ENCODE assay signal across 25 mouse cellular contexts in the genomic region with DNA sequence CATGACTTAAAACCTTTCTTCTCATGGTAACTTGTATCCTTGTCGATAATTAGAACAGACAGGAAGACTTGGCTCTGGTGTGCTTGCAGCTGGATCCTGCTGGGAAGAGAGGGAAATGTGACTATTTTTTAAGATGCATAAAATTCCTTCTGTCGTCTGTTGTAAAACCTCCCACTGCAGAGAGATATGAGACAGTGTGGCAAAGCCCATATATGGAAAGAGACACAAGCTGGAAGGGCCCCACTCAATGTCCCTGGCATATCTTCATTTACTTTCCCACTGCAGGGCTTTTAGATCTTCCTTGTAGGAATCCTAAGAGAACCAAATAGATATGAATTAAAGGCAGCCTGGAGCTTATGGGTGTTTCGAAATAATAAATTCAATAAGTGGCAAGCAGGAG.
DNase-seq lines count a peak whose midpoint lies in the region; ATAC-seq and TF ChIP-seq lines count a peak whose summit lies in the region.
"Had no signal": no experiment of that assay in that cellular context is flagged by ENCODE, and none has a peak within 500 bp of the region (broad histone marks: within the 10 kb centered on the region; RNA-seq: fewer than 3 reads in every experiment).

No protein-coding gene starts in this region.

- no peak overlapping the region for H3K4me3 ChIP-seq in forebrain, postnatal 0 days (ENCODE audit: low read depth, low read length)
- no peak overlapping the region for H3K4me3 ChIP-seq in forebrain, embryonic 15.5 days
- no peak overlapping the region for H3K4me3 ChIP-seq in intestine, embryonic 14.5 days (ENCODE audit: low read depth, low read length)
- no peak overlapping the region for H3K4me3 ChIP-seq in intestine, postnatal 0 days (ENCODE audit: low read depth, low read length)
- H3K4me3 ChIP-seq in lung, embryonic 16.5 days (ENCODE audit: low read length) = no peak overlapping the region
- H3K4me3 ChIP-seq: erythroblast, embryonic 14.5 days; forebrain, embryonic 13.5 days; left cerebral cortex, adult 2 months; midbrain, embryonic 13.5 days had no signal

- H3K9me3 ChIP-seq in forebrain, postnatal 0 days (ENCODE audit: low read length) = no peaks in the 10 kb centered on the region
- no peaks in the 10 kb centered on the region for H3K9me3 ChIP-seq in forebrain, embryonic 15.5 days
- no peaks in the 10 kb centered on the region for H3K9me3 ChIP-seq in intestine, embryonic 14.5 days (ENCODE audit: control insufficient read depth, low read length)
- H3K9me3 ChIP-seq in intestine, postnatal 0 days (ENCODE audit: control insufficient read depth) = no peaks in the 10 kb centered on the region
- H3K9me3 ChIP-seq in lung, embryonic 16.5 days (ENCODE audit: control insufficient read depth, low read length) = no peaks in the 10 kb centered on the region
- H3K9me3 ChIP-seq: forebrain, embryonic 13.5 days; midbrain, embryonic 13.5 days had no signal

- 0 out of 2 replicates have a peak overlapping the region, but pooled peaks have one; percentile 22 for H3K9ac ChIP-seq in forebrain, postnatal 0 days
- no peak overlapping the region for H3K9ac ChIP-seq in forebrain, embryonic 15.5 days (replicated peaks)
- H3K9ac ChIP-seq in intestine, embryonic 14.5 days (ENCODE audit: low read length) = no peak overlapping the region
- no peak overlapping the region for H3K9ac ChIP-seq in intestine, postnatal 0 days (ENCODE audit: low read depth, low read length)
- no peak overlapping the region for H3K9ac ChIP-seq in lung, embryonic 16.5 days (ENCODE audit: low read length)
- H3K9ac ChIP-seq: forebrain, embryonic 13.5 days; midbrain, embryonic 13.5 days had no signal

- no peak for TF ChIP-seq CTCF in forebrain, postnatal 0 days (IDR thresholded peaks at IDR 0.05; ENCODE audit: low read depth)
- TF ChIP-seq CTCF in intestine, postnatal 0 days (IDR thresholded peaks at IDR 0.05; ENCODE audit: low read depth) = no peak

- H3K27ac ChIP-seq in forebrain, postnatal 0 days (ENCODE audit: low read depth, low read length) = no peak overlapping the region
- H3K27ac ChIP-seq in forebrain, embryonic 15.5 days (replicated peaks) = no peak overlapping the region
- peak overlapping the region; percentile 12; the same call in 1 of the 2 replicates for H3K27ac ChIP-seq in intestine, embryonic 14.5 days (ENCODE audit: low read depth)
- no peak overlapping the region for H3K27ac ChIP-seq in intestine, postnatal 0 days (ENCODE audit: low read depth, low read length)
- H3K27ac ChIP-seq in lung, embryonic 16.5 days (ENCODE audit: low read length) = no peak overlapping the region
- H3K27ac ChIP-seq: forebrain, embryonic 13.5 days; left cerebral cortex, adult 2 months; midbrain, embryonic 13.5 days had no signal

- no peak for ATAC-seq in forebrain, postnatal 0 days
- ATAC-seq in forebrain, embryonic 15.5 days (replicated peaks) = no peak
- no peak for ATAC-seq in intestine, embryonic 14.5 days (replicated peaks; ENCODE audit: low FRiP score, low TSS enrichment, low read depth)
- ATAC-seq in intestine, postnatal 0 days = no peak
- ATAC-seq in lung, embryonic 16.5 days (ENCODE audit: low read depth) = peak; percentile 45; the same call in 1 of the 2 replicates
- ATAC-seq: CD4-positive, CD25-positive, alpha-beta regulatory T cell, adult 4 months; forebrain, embryonic 13.5 days; midbrain, embryonic 13.5 days had no signal

- no peaks in the 10 kb centered on the region for H3K4me1 ChIP-seq in forebrain, postnatal 0 days (ENCODE audit: insufficient read depth)
- no peaks in the 10 kb centered on the region for H3K4me1 ChIP-seq in forebrain, embryonic 15.5 days
- peaks cover 13% of the 10 kb centered on the region for H3K4me1 ChIP-seq in intestine, embryonic 14.5 days (replicated peaks; ENCODE audit: control insufficient read depth, insufficient read depth, low read length)
- H3K4me1 ChIP-seq in intestine, postnatal 0 days (replicated peaks; ENCODE audit: control insufficient read depth, insufficient read depth, low read length) = no peaks in the 10 kb centered on the region
- no peaks in the 10 kb centered on the region for H3K4me1 ChIP-seq in lung, embryonic 16.5 days (replicated peaks; ENCODE audit: control insufficient read depth, insufficient read depth, low read length)
- H3K4me1 ChIP-seq: forebrain, embryonic 13.5 days had no signal

- WGBS in forebrain, postnatal 0 days = 63% methylated on average over 3 of the region's 3 CpGs
- 70% methylated on average over 3 of the region's 3 CpGs for WGBS in forebrain, embryonic 15.5 days
- WGBS in intestine, embryonic 14.5 days = 36% methylated on average over 3 of the region's 3 CpGs
- 43% methylated on average over 3 of the region's 3 CpGs for WGBS in intestine, postnatal 0 days
- 40% methylated on average over 3 of the region's 3 CpGs for WGBS in lung, embryonic 16.5 days

- no peaks in the 10 kb centered on the region for H3K36me3 ChIP-seq in forebrain, postnatal 0 days (ENCODE audit: insufficient read depth)
- H3K36me3 ChIP-seq in forebrain, embryonic 15.5 days = no peaks in the 10 kb centered on the region
- H3K36me3 ChIP-seq in intestine, embryonic 14.5 days (ENCODE audit: control insufficient read depth, insufficient read depth, low read length) = no peaks in the 10 kb centered on the region
- no peaks in the 10 kb centered on the region for H3K36me3 ChIP-seq in intestine, postnatal 0 days (ENCODE audit: control insufficient read depth, insufficient read depth)
- H3K36me3 ChIP-seq in lung, embryonic 16.5 days (ENCODE audit: control insufficient read depth, insufficient read depth, low read length) = no peaks in the 10 kb centered on the region
- H3K36me3 ChIP-seq: midbrain, embryonic 13.5 days had no signal

- H3K27me3 ChIP-seq in forebrain, postnatal 0 days (ENCODE audit: insufficient read depth, low read length) = no peaks in the 10 kb centered on the region
- H3K27me3 ChIP-seq in forebrain, embryonic 15.5 days = no peaks in the 10 kb centered on the region
- no peaks in the 10 kb centered on the region for H3K27me3 ChIP-seq in intestine, embryonic 14.5 days (replicated peaks; ENCODE audit: control insufficient read depth, insufficient read depth, low read length)
- no peaks in the 10 kb centered on the region for H3K27me3 ChIP-seq in intestine, postnatal 0 days (replicated peaks; ENCODE audit: control insufficient read depth, insufficient read depth, low read length)
- H3K27me3 ChIP-seq in lung, embryonic 16.5 days (ENCODE audit: control insufficient read depth, insufficient read depth, low read depth, low read length) = no peaks in the 10 kb centered on the region
- H3K27me3 ChIP-seq: forebrain, embryonic 13.5 days; midbrain, embryonic 13.5 days had no signal

- DNase-seq in forebrain, postnatal 0 days = no peak
- no peak for DNase-seq in intestine, embryonic 14.5 days (ENCODE audit: low spot score)
- no peak for DNase-seq in lung, postnatal 14 days
- peak; percentile 10 for DNase-seq in naive thymus-derived CD4-positive, alpha-beta T cell, adult 2 months (ENCODE audit: low read depth)
- DNase-seq in cerebellum, postnatal 4 days (ENCODE audit: low spot score in 2 of 2) = no peak
- DNase-seq: adrenal gland, postnatal 36 days; cerebellum, adult 11 months; cerebellum, adult 9-11 months; gastrocnemius, postnatal 14 days; heart, adult 18-20 months; heart, postnatal 10 days; kidney, adult 8-10 months; kidney, postnatal 36 days; layer of hippocampus, adult 9-11 months; lung, postnatal 10 days; right cerebral cortex, postnatal 4 days; thymus, postnatal 25 days had no signal

- no peak overlapping the region for H3K4me2 ChIP-seq in forebrain, postnatal 0 days (ENCODE audit: low read depth)
- no peak overlapping the region for H3K4me2 ChIP-seq in forebrain, embryonic 15.5 days (replicated peaks)
- peak overlapping the region; percentile 16; the same call in 1 of the 2 replicates for H3K4me2 ChIP-seq in intestine, embryonic 14.5 days (ENCODE audit: low read length)
- H3K4me2 ChIP-seq in intestine, postnatal 0 days (replicated peaks; ENCODE audit: low read depth) = no peak overlapping the region
- H3K4me2 ChIP-seq in lung, embryonic 16.5 days (ENCODE audit: low read depth, low read length) = no peak overlapping the region
- H3K4me2 ChIP-seq: forebrain, embryonic 13.5 days; midbrain, embryonic 13.5 days had no signal
